Mouse (Mus musculus) retina, postnatal 7 days (tissue): ENCODE data around the gene Gm49384.

Experiments used
- DNase-seq: peaks from one replicate; pipeline ENCODE4 v3.0.0-alpha.2; 2012; ENCODE audit warnings: low read depth, low spot score

Gene Gm49384

GRCm38 (mm10) chr12:69204052-69204833 is at the start of gene Gm49384:
TSS of gene Gm49384 (minus strand) at chr12:69204267.
- no peak for DNase-seq

- no peak for DNase-seq
These were observed 49.7 kb upstream of the Gm49384 start for GRCm38 (mm10) chr12:69253806-69254205.

GRCm38 (mm10) chr12:69250756-69251155 is 46.7 kb upstream of the Gm49384 start:
- DNase-seq, result no peak

- no peak for DNase-seq
These were observed 45.7 kb upstream of the Gm49384 start for GRCm38 (mm10) chr12:69249766-69250165.

- DNase-seq, result peak; percentile 53
These were observed 37.8 kb upstream of the Gm49384 start for GRCm38 (mm10) chr12:69241771-69242431.

- DNase-seq, result no peak
These were observed 37.3 kb upstream of the Gm49384 start for GRCm38 (mm10) chr12:69241405-69241770.

GRCm38 (mm10) chr12:69240876-69241275 is 36.8 kb upstream of the Gm49384 start, which contains the start of gene Klhdc1:
TSS of gene Klhdc1 (plus strand) at chr12:69241176.
- DNase-seq, result no peak

- DNase-seq, result no peak
These were observed 34.2 kb upstream of the Gm49384 start for GRCm38 (mm10) chr12:69238284-69238683.

GRCm38 (mm10) chr12:69235782-69236181 is 31.7 kb upstream of the Gm49384 start:
- DNase-seq, result no peak

- no peak for DNase-seq
These were observed 25.2 kb upstream of the Gm49384 start for GRCm38 (mm10) chr12:69229251-69229650.

GRCm38 (mm10) chr12:69227776-69228466 is 23.9 kb upstream of the Gm49384 start, which contains the start of gene Pole2:
TSS of gene Pole2 (minus strand) at chr12:69228195.
- DNase-seq, result peak; percentile 51

GRCm38 (mm10) chr12:69220613-69221277 is 16.7 kb upstream of the Gm49384 start:
- no peak for DNase-seq

- no peak for DNase-seq
These were observed 12.5 kb upstream of the Gm49384 start for GRCm38 (mm10) chr12:69216587-69216986.

GRCm38 (mm10) chr12:69215000-69215785 is 11.1 kb upstream of the Gm49384 start:
- DNase-seq, result no peak

- DNase-seq, result no peak
These were observed 10.3 kb upstream of the Gm49384 start for GRCm38 (mm10) chr12:69214393-69214792.

GRCm38 (mm10) chr12:69213186-69213777 is 9.2 kb upstream of the Gm49384 start:
- no peak for DNase-seq

GRCm38 (mm10) chr12:69211057-69211456 is 7.0 kb upstream of the Gm49384 start:
- no peak for DNase-seq

- DNase-seq, result no peak
These were observed 6.3 kb upstream of the Gm49384 start for GRCm38 (mm10) chr12:69210056-69210979.

GRCm38 (mm10) chr12:69208520-69208919 is 4.5 kb upstream of the Gm49384 start:
- DNase-seq, result no peak
